12 mouse cellular contexts compared by ENCODE assay signal in genomic region chr11:115451781-115452241, GRCm38 (mm10). TPM values are rescaled to one million over a fixed set of nuclear protein-coding genes. Genes with fewer than 3 reads are reported as not detected.
A peak's percentile ranks its signal among the peaks of the same experiment; 100 is the strongest.
DNase-seq lines count a peak whose midpoint lies in the region; ATAC-seq and TF ChIP-seq lines count a peak whose summit lies in the region.
"Had no signal": no experiment of that assay in that cellular context is flagged by ENCODE, and none has a peak within 500 bp of the region (broad histone marks: within the 10 kb centered on the region; RNA-seq: fewer than 3 reads in every experiment).

No protein-coding gene starts in this region.

- H3K36me3 ChIP-seq in spleen, adult 2 months (ENCODE audit: control insufficient read depth, insufficient read depth, low read length), result no peaks in the 10 kb centered on the region

- H3K27me3 ChIP-seq in spleen, adult 2 months (ENCODE audit: control insufficient read depth, insufficient read depth, low read length), result no peaks in the 10 kb centered on the region

- peaks cover 5% of the 10 kb centered on the region; the same call in 1 of the 2 replicates for H3K4me1 ChIP-seq in spleen, adult 2 months (ENCODE audit: control insufficient read depth, insufficient read depth, insufficient read length)

- H3K4me3 ChIP-seq in spleen, adult 2 months (ENCODE audit: extremely low read depth, insufficient read depth, insufficient read length), result no peak overlapping the region

- DNase-seq in spleen, adult 2 months (ENCODE audit: low read depth in 1 of 2, low spot score in 2 of 2), result peak; percentile 16 to 61
- DNase-seq in spleen, postnatal 14 days (ENCODE audit: low spot score in 2 of 2), result no peak
- DNase-seq in T-cell, adult 2 months (ENCODE audit: low spot score), result peak; percentile 89
- DNase-seq in lung, postnatal 14 days, result no peak
- DNase-seq in right cerebral cortex, postnatal 14 days, result no peak
- no peak for DNase-seq in ovary, postnatal 10 days (ENCODE audit: low spot score)
- DNase-seq: adrenal gland, postnatal 25 days; cerebellum, adult 11 months; heart, postnatal 4 days had no signal

- H3K27ac ChIP-seq in spleen, adult 2 months (ENCODE audit: insufficient read depth, low read length), result peak overlapping the region; percentile 76

- no peak for TF ChIP-seq POLR2A in spleen, adult 2 months (IDR thresholded peaks at IDR 0.05; ENCODE audit: low read depth, low read length)

- TF ChIP-seq CTCF in spleen, adult 2 months (IDR thresholded peaks at IDR 0.05; ENCODE audit: extremely low read depth, insufficient read depth, insufficient read length, insufficient replicate concordance), result no peak

- WGBS in spleen, adult 2 months, result 34% methylated on average over 8 of the region's 8 CpGs

- peak; percentile 23 for ATAC-seq in megakaryocyte progenitor cell, adult 5-6 weeks (replicated peaks; ENCODE audit: poor library complexity)

RNA-seq across cellular contexts. Expression of gene Slc16a5, which starts 10.5 kb away (rescaled TPM):
- polyA plus RNA-seq in spleen, adult 2 months (2012; rRNA removed), result 8.0 and 8.8 TPM in 2 replicates
- not detected in 2 replicates for total RNA-seq in megakaryocyte progenitor cell, adult 5-6 weeks (2015)
- not detected in 2 replicates for total RNA-seq in megakaryocyte progenitor cell, adult 5-6 weeks (2017)
- total RNA-seq: adrenal gland, postnatal 25 days; left cerebral cortex, postnatal 36 days had no signal

RNA-seq across cellular contexts. Expression of gene Trim80, which starts 11.5 kb away (rescaled TPM):
- not detected in 2 replicates for polyA plus RNA-seq in spleen, adult 2 months (2012; rRNA removed)
- total RNA-seq in megakaryocyte progenitor cell, adult 5-6 weeks (2015), result not detected in 2 replicates
- not detected in 2 replicates for total RNA-seq in megakaryocyte progenitor cell, adult 5-6 weeks (2017)
- total RNA-seq: heart, postnatal 4 days; left cerebral cortex, postnatal 36 days; megakaryocyte, adult 5-6 weeks had no signal

RNA-seq across cellular contexts. Expression of gene Armc7, which starts 23.7 kb away (rescaled TPM):
- 31.0 and 40.3 TPM in 2 replicates for polyA plus RNA-seq in spleen, adult 2 months (2012; rRNA removed)
- 4.6 and 5.5 TPM in 2 replicates for total RNA-seq in megakaryocyte progenitor cell, adult 5-6 weeks (2015)
- 5.1 and 9.0 TPM in 2 replicates for total RNA-seq in megakaryocyte progenitor cell, adult 5-6 weeks (2017)

RNA-seq across cellular contexts. Expression of gene Kctd2, which starts 31.9 kb away (rescaled TPM):
- 21.8 and 24.5 TPM in 2 replicates for polyA plus RNA-seq in spleen, adult 2 months (2012; rRNA removed)
- 13.0 and 15.0 TPM in 2 replicates for total RNA-seq in megakaryocyte progenitor cell, adult 5-6 weeks (2015)
- total RNA-seq in megakaryocyte progenitor cell, adult 5-6 weeks (2017), result 9.0 and 17.0 TPM in 2 replicates

RNA-seq across cellular contexts. Expression of gene Atp5h, which starts 32.0 kb away (rescaled TPM):
- polyA plus RNA-seq in spleen, adult 2 months (2012; rRNA removed), result 34.5 and 40.4 TPM in 2 replicates
- 703 and 731 TPM in 2 replicates for total RNA-seq in megakaryocyte progenitor cell, adult 5-6 weeks (2015)
- 770 and 871 TPM in 2 replicates for total RNA-seq in megakaryocyte progenitor cell, adult 5-6 weeks (2017)

Comparison
In these comparisons a context has a peak if more than half of its experiments do, and no peak if none do; other contexts are left out.
1. DNase-seq: peak in spleen, adult 2 months (2 of 2) and T-cell, adult 2 months (single experiment); none in spleen, postnatal 14 days (0 of 2), lung, postnatal 14 days (single experiment), right cerebral cortex, postnatal 14 days (single experiment) and ovary, postnatal 10 days (single experiment).